Mouse (Mus musculus): ENCODE data around the gene Kcne2. TPM values are rescaled to one million over a fixed set of nuclear protein-coding genes. Genes with fewer than 3 reads are reported as not detected.

Gene Kcne2
- polyA plus RNA-seq, 1 experiment from 2014 or later = 3.0 TPM

DNA sequence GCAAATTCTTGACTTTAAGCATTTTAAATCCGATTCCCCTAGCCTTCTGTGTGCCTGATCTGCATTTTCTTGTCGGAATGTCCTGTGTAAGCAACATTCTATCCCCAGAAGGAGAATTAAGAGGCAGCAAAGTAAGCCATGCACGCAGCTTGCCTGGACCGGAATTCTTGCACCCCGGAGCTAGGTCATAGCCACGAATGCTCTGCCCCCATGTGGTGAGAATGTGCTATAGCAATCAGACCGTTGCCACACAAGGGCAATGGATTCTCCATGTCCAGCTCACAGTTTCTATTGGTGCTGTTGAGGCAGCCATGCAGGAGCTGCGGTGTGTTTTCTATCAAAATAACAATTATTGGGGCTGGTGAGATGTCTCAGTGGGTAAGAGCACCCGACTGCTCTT lies 44.1 kb downstream of the Kcne2 start:
- peak; percentile 92 for DNase-seq
- 0 out of 2 replicates have a peak, but pooled peaks cover 3% of the 10 kb centered on the region for H3K4me1 ChIP-seq (ENCODE audit: control insufficient read depth, insufficient read depth, low read length)
- H3K9ac ChIP-seq (replicated peaks; ENCODE audit: low read length) = no peak overlapping the region
- no peak overlapping the region for H3K27ac ChIP-seq (replicated peaks; ENCODE audit: low read depth, low read length)
- no peak overlapping the region for H3K4me2 ChIP-seq (ENCODE audit: low read length)
- 5% methylated on average over 9 of the region's 9 CpGs for WGBS
- no peak overlapping the region for H3K4me3 ChIP-seq (replicated peaks; ENCODE audit: low read depth, low read length)
- H3K27me3 ChIP-seq (ENCODE audit: control insufficient read depth, insufficient read depth, low read length) = no peaks in the 10 kb centered on the region
- no peak for ATAC-seq (ENCODE audit: low FRiP score, low TSS enrichment)
- no peaks in the 10 kb centered on the region for H3K36me3 ChIP-seq (ENCODE audit: control insufficient read depth, insufficient read depth, low read length)
- no peaks in the 10 kb centered on the region for H3K9me3 ChIP-seq (ENCODE audit: control insufficient read depth, low read length)

DNA sequence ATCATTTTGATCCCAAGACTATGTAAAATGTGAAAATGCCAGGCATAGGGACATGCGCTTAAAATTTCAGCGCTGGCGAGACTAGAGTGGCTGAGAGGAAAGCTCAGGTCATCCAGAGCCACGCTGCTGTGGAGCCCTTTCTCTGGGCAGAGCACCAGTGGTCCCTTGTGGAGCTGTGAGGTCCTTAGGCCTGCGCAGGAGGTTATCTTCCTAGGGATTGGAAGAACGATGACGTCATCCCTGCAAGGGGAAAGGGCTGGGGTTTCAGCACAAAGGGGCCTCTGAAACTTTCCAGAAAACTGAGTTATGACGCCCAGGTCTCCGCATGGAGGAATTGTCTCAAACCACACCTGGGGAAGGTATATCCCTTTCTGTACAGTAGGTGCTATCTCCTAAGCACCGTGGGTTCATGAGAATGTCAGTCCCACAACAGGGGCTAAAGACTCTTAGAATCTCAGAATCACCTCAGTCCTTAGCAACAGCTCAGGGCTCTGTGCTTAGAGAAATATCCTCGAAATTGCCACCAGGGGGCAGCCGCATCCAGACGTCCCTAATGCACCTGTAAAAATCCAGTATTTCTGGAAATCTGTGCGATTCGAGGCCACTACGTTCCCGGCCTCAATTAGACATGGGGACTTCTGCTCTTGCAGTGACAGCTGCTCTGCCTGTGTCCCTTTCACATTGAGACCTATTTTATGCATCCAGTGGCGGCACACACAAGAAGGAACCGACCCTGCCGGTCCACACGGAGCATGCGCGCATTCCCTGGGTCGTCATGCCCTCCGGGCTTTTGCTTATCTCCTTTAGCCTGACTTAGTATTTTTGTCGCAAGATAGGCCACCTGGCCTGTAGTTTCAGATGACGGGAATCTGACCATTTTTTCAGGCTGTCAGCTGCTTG lies 48.7 kb downstream of the Kcne2 start:
- Histone ChIP-seq H3K9ac (replicated peaks; ENCODE audit: low read length) (peak overlapping the region; percentile 42; the same call in 1 of the 2 replicates), H3K4me1 (ENCODE audit: control insufficient read depth, insufficient read depth, low read length) (peaks cover 6% of the 10 kb centered on the region; the same call in 1 of the 2 replicates), H3K4me2 (ENCODE audit: low read length) (peak overlapping the region; percentile 52), H3K9me3 (ENCODE audit: control insufficient read depth, low read length) (no peaks in the 10 kb centered on the region), H3K27me3 (ENCODE audit: control insufficient read depth, insufficient read depth, low read length) (no peaks in the 10 kb centered on the region), H3K4me3 (replicated peaks; ENCODE audit: low read depth, low read length) (peak overlapping the region; percentile 28), H3K36me3 (ENCODE audit: control insufficient read depth, insufficient read depth, low read length) (no peaks in the 10 kb centered on the region), H3K27ac (replicated peaks; ENCODE audit: low read depth, low read length) (0 out of 2 replicates have a peak overlapping the region, but pooled peaks have one; percentile 41)
- DNase-seq = peak; percentile 93
- WGBS = 28% methylated on average over 27 of the region's 27 CpGs
- ATAC-seq (ENCODE audit: low FRiP score, low TSS enrichment) = peak; percentile 71

GRCm38 (mm10) chr16:92345177-92345576 lies 53.0 kb downstream of the Kcne2 start:
- H3K36me3 ChIP-seq (ENCODE audit: control insufficient read depth, insufficient read depth, low read length) = no peaks in the 10 kb centered on the region
- ATAC-seq (ENCODE audit: low FRiP score, low TSS enrichment) = no peak
- no peaks in the 10 kb centered on the region for H3K27me3 ChIP-seq (ENCODE audit: control insufficient read depth, insufficient read depth, low read length)
- H3K4me2 ChIP-seq (ENCODE audit: low read length) = no peak overlapping the region
- peaks cover 6% of the 10 kb centered on the region; the same call in 1 of the 2 replicates for H3K4me1 ChIP-seq (ENCODE audit: control insufficient read depth, insufficient read depth, low read length)
- no peaks in the 10 kb centered on the region; the same call in 1 of the 2 replicates for H3K9me3 ChIP-seq (ENCODE audit: control insufficient read depth, low read length)
- H3K9ac ChIP-seq (replicated peaks; ENCODE audit: low read length) = no peak overlapping the region
- DNase-seq = no peak
- WGBS = 71% methylated on average over 11 of the region's 11 CpGs
- no peak overlapping the region for H3K4me3 ChIP-seq (replicated peaks; ENCODE audit: low read depth, low read length)
- no peak overlapping the region for H3K27ac ChIP-seq (replicated peaks; ENCODE audit: low read depth, low read length)

DNA sequence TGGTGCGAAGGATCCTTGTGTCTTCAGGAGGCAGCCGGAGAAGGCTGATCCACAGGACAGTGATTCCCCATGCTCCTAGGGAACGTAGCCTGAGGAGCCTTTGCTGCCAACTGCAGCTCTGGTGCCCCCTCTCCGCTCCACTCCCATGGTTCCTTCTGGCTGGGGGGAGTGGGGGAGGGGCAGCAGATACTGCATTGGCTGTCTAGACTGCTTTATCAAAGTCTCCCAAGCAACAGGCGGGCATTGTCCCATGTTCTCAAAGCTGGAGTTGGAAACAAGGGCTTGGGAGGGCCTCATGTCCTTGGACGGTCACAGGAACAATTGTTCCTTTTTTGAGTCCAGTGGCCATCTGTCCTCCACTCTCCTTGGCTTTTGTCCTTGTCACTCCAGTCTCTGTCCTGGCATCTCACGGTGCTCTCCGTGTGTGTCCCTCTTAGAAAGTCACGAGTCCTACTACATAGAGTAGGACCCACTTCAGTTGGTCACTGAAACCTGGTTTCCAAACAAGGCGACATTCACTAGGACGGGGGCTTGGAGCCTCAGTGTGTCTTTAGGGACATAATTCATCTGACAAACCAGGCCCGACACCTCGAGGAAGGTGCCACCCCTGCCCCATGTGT lies 54.2 kb downstream of the Kcne2 start:
- no peak overlapping the region for H3K4me2 ChIP-seq (ENCODE audit: low read length)

More for the DNA sequence above, 54.2 kb downstream of the Kcne2 start:
- peaks cover 2% of the 10 kb centered on the region; the same call in 1 of the 2 replicates for H3K4me1 ChIP-seq (ENCODE audit: control insufficient read depth, insufficient read depth, low read length)
- peak; percentile 61 for DNase-seq
- no peak overlapping the region for H3K27ac ChIP-seq (replicated peaks; ENCODE audit: low read depth, low read length)
- H3K27me3 ChIP-seq (ENCODE audit: control insufficient read depth, insufficient read depth, low read length) = no peaks in the 10 kb centered on the region
- ATAC-seq (ENCODE audit: low FRiP score, low TSS enrichment) = no peak
- no peak overlapping the region for H3K4me3 ChIP-seq (replicated peaks; ENCODE audit: low read depth, low read length)
- no peak overlapping the region for H3K9ac ChIP-seq (replicated peaks; ENCODE audit: low read length)
- H3K36me3 ChIP-seq (ENCODE audit: control insufficient read depth, insufficient read depth, low read length) = no peaks in the 10 kb centered on the region
- H3K9me3 ChIP-seq (ENCODE audit: control insufficient read depth, low read length) = no peaks in the 10 kb centered on the region; the same call in 1 of the 2 replicates
- WGBS = 49% methylated on average over 13 of the region's 13 CpGs

Other genes starting within 250 kb of the Kcne2 start
- 168 and 184 TPM in 2 replicates for gene Mrps6, start 234.1 kb upstream of the Kcne2 start, polyA plus RNA-seq (2014; fragmentation: Nextera tagmentation; extraction: Ambion mirVana)
- gene Gm49711, start 234.1 kb upstream of the Kcne2 start, polyA plus RNA-seq (2014; fragmentation: Nextera tagmentation; extraction: Ambion mirVana) = 0.74 and 1.3 TPM in 2 replicates
- gene Slc5a3, start 234.1 kb upstream of the Kcne2 start, polyA plus RNA-seq (2014; fragmentation: Nextera tagmentation; extraction: Ambion mirVana) = 22.2 and 30.6 TPM in 2 replicates
- 71.6 and 75.9 TPM in 2 replicates for gene Smim11, start 8.9 kb downstream of the Kcne2 start, polyA plus RNA-seq (2014; fragmentation: Nextera tagmentation; extraction: Ambion mirVana)
- not detected in 2 replicates for gene Fam243, start 29.1 kb downstream of the Kcne2 start, polyA plus RNA-seq (2014; fragmentation: Nextera tagmentation; extraction: Ambion mirVana)
- gene Kcne1, start 67.1 kb downstream of the Kcne2 start, polyA plus RNA-seq (2014; fragmentation: Nextera tagmentation; extraction: Ambion mirVana) = 0.07 TPM in 1 of 2 replicates, not detected in the other
- 63.4 and 71.1 TPM in 2 replicates for gene Rcan1, start 178.5 kb downstream of the Kcne2 start, polyA plus RNA-seq (2014; fragmentation: Nextera tagmentation; extraction: Ambion mirVana)
- 0.91 TPM in 1 of 2 replicates, not detected in the other for gene Clic6, start 193.3 kb downstream of the Kcne2 start, polyA plus RNA-seq (2014; fragmentation: Nextera tagmentation; extraction: Ambion mirVana)

All from midbrain, embryonic 14.5 days (tissue).